Mouse (Mus musculus) MEL (cell line): ENCODE results near the gene Pip4p1.

Experiments
- CHD1 ChIP-seq: IDR thresholded peaks from 2 replicates; pipeline ENCODE4 v1.6.1; 2012; ENCODE audit warnings: low read depth, mild to moderate bottlenecking, inconsistent platforms, low read length, improper control_type of control experiment
- CHD2 ChIP-seq: IDR thresholded peaks from 2 replicates; pipeline ENCODE4 v1.6.1; 2011; ENCODE audit warnings: low read length, improper control_type of control experiment
- CTCF ChIP-seq, 3 experiments: IDR thresholded peaks in 2 of 3; conservative IDR thresholded peaks in 1 of 3; 2 replicates each; pipeline ENCODE4 v1.5.1; 2011 to 2012; ENCODE audit warnings: low read length in 3 of 3, low read depth in 2 of 3, mild to moderate bottlenecking in 2 of 3, improper control_type of control experiment in 1 of 3, inconsistent platforms in 1 of 3, mixed read lengths in 1 of 3, moderate library complexity in 1 of 3; ENCODE audit not compliant: control insufficient read depth in 1 of 3, insufficient read depth in 1 of 3, poor library complexity in 1 of 3, severe bottlenecking in 1 of 3
- EP300 ChIP-seq, 2 experiments: IDR thresholded peaks; 2 replicates each; pipeline ENCODE4 v1.6.1; 2011; ENCODE audit warnings: improper control_type of control experiment in 2 of 2, low read length in 2 of 2, low read depth in 1 of 2, mild to moderate bottlenecking in 1 of 2
- ETS1 ChIP-seq: IDR thresholded peaks from 2 replicates; pipeline ENCODE4 v1.6.1; 2012; ENCODE audit warnings: low read depth, mild to moderate bottlenecking, inconsistent platforms, low read length, improper control_type of control experiment, moderate library complexity
- MAFK ChIP-seq: IDR thresholded peaks from 2 replicates; pipeline ENCODE4 v1.6.1; 2011; ENCODE audit warnings: low read depth, mild to moderate bottlenecking, low read length, improper control_type of control experiment, borderline replicate concordance
- MAX ChIP-seq: IDR thresholded peaks from 2 replicates; pipeline ENCODE4 v1.6.1; 2011; ENCODE audit warnings: low read length, improper control_type of control experiment
- MAZ ChIP-seq: IDR thresholded peaks from 2 replicates; pipeline ENCODE4 v1.6.1; 2012; ENCODE audit warnings: low read depth, mild to moderate bottlenecking, inconsistent platforms, low read length, improper control_type of control experiment
- MEF2A ChIP-seq: IDR thresholded peaks from 2 replicates; pipeline ENCODE4 v1.6.1; 2014; ENCODE audit warnings: low read depth, mild to moderate bottlenecking, inconsistent platforms, low read length, improper control_type of control experiment; ENCODE audit not compliant: poor library complexity, insufficient replicate concordance, severe bottlenecking; ENCODE audit errors: extremely low read depth
- NRF1 ChIP-seq: IDR thresholded peaks from 2 replicates; pipeline ENCODE4 v1.6.1; 2014; ENCODE audit warnings: low read depth, mild to moderate bottlenecking, inconsistent platforms, low read length, improper control_type of control experiment, moderate library complexity; ENCODE audit not compliant: poor library complexity, insufficient read depth, severe bottlenecking
- POLR2AphosphoS2 ChIP-seq: IDR thresholded peaks from 2 replicates; pipeline ENCODE4 v1.6.1; 2011; ENCODE audit warnings: low read length, improper control_type of control experiment
- RAD21 ChIP-seq: IDR thresholded peaks from 2 replicates; pipeline ENCODE4 v1.6.1; 2011; ENCODE audit warnings: mild to moderate bottlenecking, low read depth, low read length, improper control_type of control experiment
- RCOR1 ChIP-seq: IDR thresholded peaks from 2 replicates; pipeline ENCODE4 v1.6.1; 2012; ENCODE audit warnings: low read depth, mild to moderate bottlenecking, inconsistent platforms, low read length, improper control_type of control experiment
- ZMIZ1 ChIP-seq: IDR thresholded peaks from 2 replicates; pipeline ENCODE4 v1.6.1; 2012; ENCODE audit warnings: low read depth, mild to moderate bottlenecking, inconsistent platforms, low read length, improper control_type of control experiment, moderate library complexity

- TF ChIP-seq CHD2 (no peak), POLR2AphosphoS2 (no peak), RCOR1 (no peak), MAFK (no peak), RAD21 (no peak), ETS1 (no peak), ZMIZ1 (no peak), EP300 (IDR thresholded peaks at IDR 0.05; ENCODE audit: low read depth in 1 of 2, low read length in 2 of 2) (no peak), MAX (no peak), CTCF (IDR thresholded peaks at IDR 0.05 in 2 of 3, conservative IDR thresholded peaks at IDR 0.05 in 1 of 3; ENCODE audit: control insufficient read depth in 1 of 3, insufficient read depth in 1 of 3, low read depth in 2 of 3, low read length in 3 of 3, poor library complexity in 1 of 3, severe bottlenecking in 1 of 3) (no peak), NRF1 (no peak), CHD1 (no peak), MEF2A (no peak), MAZ (no peak)
Measured at GRCm38 (mm10) chr14:50929951-50930350, 705 bp downstream of the Pip4p1 start.
